Mouse (Mus musculus): Measurements from ENCODE around the gene Nat8f4. TPM values are rescaled to one million over a fixed set of nuclear protein-coding genes. Genes with fewer than 3 reads are reported as not detected.

Nat8f4 gene
- 11.3 TPM for polyA plus RNA-seq (2014; fragmentation: Illumina TruSeq; extraction: RNeasy Lipid Tissue Mini Kit (QIAGEN cat#74804))

GRCm38 (mm10) chr6:85904642-85905061 lies at the start of gene Nat8f4:
Gene Nat8f4, minus strand, starts transcription at chr6:85904884.

GRCm38 (mm10) chr6:85915539-85916513 lies 11.1 kb upstream of the Nat8f4 start, which contains the start of gene Nat8f1:
Gene Nat8f1, minus strand, starts transcription at chr6:85915687.

DNA sequence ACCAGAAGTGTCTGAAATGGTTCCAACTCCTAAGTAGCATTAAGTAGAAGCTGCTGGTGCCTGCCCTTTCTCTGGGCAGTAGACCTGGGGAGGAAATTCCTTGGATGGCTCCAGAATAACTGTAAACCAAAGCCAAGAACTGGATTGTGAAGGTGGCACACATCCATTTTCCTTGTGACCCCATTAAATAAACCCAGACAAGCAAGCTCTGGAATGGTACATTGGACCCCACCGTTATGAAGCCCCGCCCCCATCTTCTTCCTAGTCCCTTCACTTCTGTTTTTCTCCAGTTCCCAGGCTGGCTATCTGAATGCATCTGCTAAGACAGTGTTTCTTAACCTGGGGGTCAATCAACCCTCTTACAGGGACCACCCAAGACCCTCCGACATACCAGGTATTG lies 6.9 kb upstream of the Nat8f4 start, which contains the start of gene Tprkb:
Tprkb (plus strand) TSS at position 279 of the 400 bp plus-strand sequence.

DNA sequence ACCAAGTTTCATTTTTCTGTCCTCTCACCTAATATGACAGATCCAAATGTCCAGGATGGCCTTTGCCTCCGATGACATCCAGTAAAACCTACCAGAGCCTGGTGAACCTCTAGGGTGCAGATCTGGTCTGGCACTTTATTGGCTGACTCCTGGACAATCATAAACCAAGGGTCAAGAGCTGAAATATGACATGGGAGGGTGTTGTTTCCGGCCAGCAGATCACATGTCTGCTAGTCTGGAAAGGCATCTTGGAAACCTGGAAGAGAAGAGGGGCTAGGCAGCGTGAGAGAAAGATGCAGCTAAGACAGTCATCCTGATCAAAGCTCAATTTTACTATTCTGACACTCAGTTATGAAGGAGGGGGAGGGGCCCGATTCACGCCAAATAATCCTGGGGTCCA lies 35.7 kb downstream of the Nat8f4 start, which contains the start of gene Nat8f2:
Nat8f2 (minus strand) TSS at position 153 of the 400 bp plus-strand sequence.

Other genes starting within 250 kb of the Nat8f4 start
- not detected for gene Nat8f7, start 191.7 kb downstream of the Nat8f4 start, polyA plus RNA-seq (2014; fragmentation: Illumina TruSeq; extraction: RNeasy Lipid Tissue Mini Kit (QIAGEN cat#74804))
- 6.4 TPM for gene Nat8f3, start 139.1 kb downstream of the Nat8f4 start, polyA plus RNA-seq (2014; fragmentation: Illumina TruSeq; extraction: RNeasy Lipid Tissue Mini Kit (QIAGEN cat#74804))
- gene Nat8f6, start 83.9 kb downstream of the Nat8f4 start, polyA plus RNA-seq (2014; fragmentation: Illumina TruSeq; extraction: RNeasy Lipid Tissue Mini Kit (QIAGEN cat#74804)): not detected
- 0.51 TPM for gene Nat8f5, start 83.9 kb downstream of the Nat8f4 start, polyA plus RNA-seq (2014; fragmentation: Illumina TruSeq; extraction: RNeasy Lipid Tissue Mini Kit (QIAGEN cat#74804))
- gene Nat8, start 72.8 kb downstream of the Nat8f4 start, polyA plus RNA-seq (2014; fragmentation: Illumina TruSeq; extraction: RNeasy Lipid Tissue Mini Kit (QIAGEN cat#74804)): not detected
- 0.83 TPM for gene Nat8f2, start 35.7 kb downstream of the Nat8f4 start, polyA plus RNA-seq (2014; fragmentation: Illumina TruSeq; extraction: RNeasy Lipid Tissue Mini Kit (QIAGEN cat#74804))
- gene Tprkb, start 7.0 kb upstream of the Nat8f4 start, polyA plus RNA-seq (2014; fragmentation: Illumina TruSeq; extraction: RNeasy Lipid Tissue Mini Kit (QIAGEN cat#74804)): 112 TPM
- 0.51 TPM for gene Nat8f1, start 10.8 kb upstream of the Nat8f4 start, polyA plus RNA-seq (2014; fragmentation: Illumina TruSeq; extraction: RNeasy Lipid Tissue Mini Kit (QIAGEN cat#74804))
- gene Dusp11, start 56.8 kb upstream of the Nat8f4 start, polyA plus RNA-seq (2014; fragmentation: Illumina TruSeq; extraction: RNeasy Lipid Tissue Mini Kit (QIAGEN cat#74804)): 172 TPM
- gene Figla, start 111.3 kb upstream of the Nat8f4 start, polyA plus RNA-seq (2014; fragmentation: Illumina TruSeq; extraction: RNeasy Lipid Tissue Mini Kit (QIAGEN cat#74804)): 1.4 TPM
- gene Add2, start 123.8 kb upstream of the Nat8f4 start, polyA plus RNA-seq (2014; fragmentation: Illumina TruSeq; extraction: RNeasy Lipid Tissue Mini Kit (QIAGEN cat#74804)): 0.26 TPM